Mouse (Mus musculus) thymus, postnatal 4 days (tissue): ENCODE data around the gene Tfr2.
A peak's percentile ranks its signal among the peaks of the same experiment; 100 is the strongest.

Source experiments
- DNase-seq: peaks from one replicate; pipeline ENCODE4 v3.0.0; 2021

The Tfr2 gene

GRCm38 (mm10) chr5:137628498-137629305, 59.1 kb downstream of the Tfr2 start, which contains the start of the genes Fbxo24, Lrch4 and Gm20605:
Gene Fbxo24, minus strand, starts transcription at chr5:137629002.
Gene Lrch4, plus strand, starts transcription at chr5:137629121.
Gene Gm20605, plus strand, starts transcription at chr5:137629175.
- peak; percentile 98 for DNase-seq

DNA sequence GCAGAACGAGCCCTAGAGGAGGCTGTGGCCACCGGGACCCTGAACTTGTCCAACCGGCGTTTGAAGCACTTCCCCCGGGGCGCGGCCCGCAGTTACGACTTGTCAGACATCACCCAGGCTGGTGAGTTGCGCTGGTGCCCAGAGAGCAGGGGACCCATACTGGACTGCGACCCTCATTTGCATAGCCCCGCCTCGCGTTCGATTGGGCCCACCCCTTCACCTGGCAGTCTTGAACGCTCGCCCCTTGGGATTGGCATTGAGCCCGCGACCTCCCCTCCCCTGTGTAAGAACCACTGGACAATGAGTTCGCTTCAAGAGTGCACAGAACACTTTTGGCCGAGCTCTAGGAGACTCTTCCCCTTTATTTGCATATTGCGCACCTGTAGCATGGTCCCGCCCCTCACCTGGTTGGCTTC, 59.7 kb downstream of the Tfr2 start:
- no peak for DNase-seq

DNA sequence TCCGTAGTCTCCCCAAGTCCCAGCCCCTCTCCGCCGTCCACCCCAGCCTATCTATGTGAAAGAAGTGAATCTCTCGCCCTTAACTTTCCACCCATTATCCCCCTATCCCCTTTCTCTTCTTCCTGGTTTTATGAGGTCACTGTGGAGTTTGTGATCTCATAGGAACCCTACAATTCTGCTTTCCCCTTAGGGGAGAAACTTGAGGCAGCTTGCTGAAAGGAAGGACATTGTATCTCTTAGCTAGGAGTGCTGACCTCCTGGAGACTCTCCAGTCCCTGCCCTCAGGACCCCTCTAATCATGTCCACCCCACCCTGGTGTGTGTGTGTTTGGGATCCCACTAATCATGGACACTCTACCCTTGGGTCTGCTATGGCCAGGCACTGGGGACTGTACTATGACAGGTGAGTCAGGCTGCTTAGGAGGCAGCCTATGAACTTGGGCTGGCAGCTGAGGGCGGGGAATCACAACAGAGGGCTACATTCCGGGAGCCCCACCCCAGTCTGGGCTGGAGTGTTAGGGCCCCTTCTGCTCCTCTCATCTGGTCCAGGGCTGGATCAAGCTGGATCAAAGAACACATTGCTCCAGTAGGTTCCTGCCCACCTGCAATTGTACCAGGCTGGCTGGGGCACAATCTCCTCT, 60.4 kb downstream of the Tfr2 start:
- peak; percentile 70 for DNase-seq

DNA sequence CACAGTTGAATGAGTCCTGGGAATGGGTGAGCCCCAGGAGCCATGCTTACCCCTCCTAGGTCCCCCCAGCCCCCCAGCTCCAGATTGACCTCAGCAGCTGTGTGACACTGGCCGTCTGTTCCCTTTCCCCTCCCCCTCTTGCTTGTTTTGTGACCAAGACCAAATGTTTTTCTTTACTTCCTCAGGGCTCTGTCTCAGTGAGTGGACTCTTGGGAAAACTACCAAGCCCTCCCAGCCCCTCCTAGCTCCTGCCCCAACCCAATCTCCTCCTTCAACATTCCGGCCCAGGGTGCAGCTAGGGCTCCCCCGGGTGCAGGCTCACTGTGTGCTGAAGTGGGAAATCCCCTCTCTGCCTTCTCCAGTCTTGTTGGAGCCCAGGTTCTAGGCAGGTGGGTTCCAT, 61.0 kb downstream of the Tfr2 start:
- DNase-seq: peak; percentile 58

GRCm38 (mm10) chr5:137631171-137631570, 61.5 kb downstream of the Tfr2 start:
- peak; percentile 85 for DNase-seq

- DNase-seq: no peak
Observed at GRCm38 (mm10) chr5:137631591-137631990, 62.0 kb downstream of the Tfr2 start.

DNA sequence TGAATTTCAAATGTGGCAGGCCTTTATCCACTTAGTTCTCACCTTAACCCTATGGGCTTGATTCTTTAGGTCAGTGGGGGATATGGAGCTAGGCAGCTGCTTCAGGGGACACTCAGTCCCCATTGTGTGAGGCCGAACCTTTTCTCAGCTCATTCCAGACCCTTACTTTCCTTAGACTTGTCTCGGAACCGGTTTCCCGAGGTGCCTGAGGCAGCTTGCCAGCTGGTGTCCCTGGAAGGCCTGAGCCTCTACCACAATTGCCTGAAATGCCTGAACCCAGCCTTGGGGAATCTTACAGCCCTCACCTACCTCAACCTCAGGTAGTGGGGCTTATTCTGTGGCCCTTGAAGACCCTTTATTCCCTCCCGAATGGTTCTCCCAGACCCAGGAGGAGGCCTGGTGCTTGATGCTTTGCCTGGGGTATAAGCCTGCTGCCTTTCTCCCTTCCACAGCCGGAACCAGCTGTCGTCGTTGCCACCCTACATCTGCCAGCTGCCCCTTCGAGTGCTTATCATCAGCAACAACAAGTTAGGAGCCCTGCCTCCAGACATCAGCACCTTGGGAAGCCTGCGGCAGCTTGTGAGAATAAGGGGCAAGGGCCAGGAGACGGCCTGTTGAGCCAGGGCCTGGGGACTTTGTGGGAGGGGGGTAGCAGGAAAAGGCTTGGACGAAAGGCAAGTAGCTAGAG, 63.9 kb downstream of the Tfr2 start:
- DNase-seq: no peak
